Mouse (Mus musculus) liver, embryonic 16.5 days (tissue): ENCODE measurements around the gene Ndufa6. TPM values are rescaled to one million over a fixed set of nuclear protein-coding genes. Genes with fewer than 3 reads are reported as not detected.
"Not testable (repeated sequence)": the region's sequence is repeated elsewhere in the genome, so short reads cannot be mapped to it uniquely, and the experiment has no call there.

Experiments used
- ATAC-seq: fragments of 200-750 bp; cut with Nextera tagmentation; 2 replicates; pipeline ENCODE4 v1.8.0; 2017; ENCODE audit warnings: low read depth, mild to moderate bottlenecking, moderate number of reproducible peaks, moderate library complexity
- H3K27ac ChIP-seq: fragments of 300-500 bp; sonication (generic); 2 replicates; pipeline ENCODE4 v1.5.1; 2014; ENCODE audit warnings: mild to moderate bottlenecking, low read length
- H3K27me3 ChIP-seq: fragments of 300-500 bp; sonication (generic); 2 replicates; pipeline ENCODE4 v1.6.1; 2014; ENCODE audit warnings: low read depth, low read length, mixed read lengths; ENCODE audit not compliant: control insufficient read depth, insufficient read depth
- H3K36me3 ChIP-seq: fragments of 300-500 bp; sonication (generic); 2 replicates; pipeline ENCODE4 v1.6.1; 2014; ENCODE audit warnings: mild to moderate bottlenecking; ENCODE audit not compliant: control insufficient read depth, insufficient read depth
- H3K4me1 ChIP-seq: fragments of 300-500 bp; sonication (generic); 2 replicates; pipeline ENCODE4 v1.6.1; 2014; ENCODE audit warnings: low read depth, low read length, mixed read lengths; ENCODE audit not compliant: control insufficient read depth
- H3K4me2 ChIP-seq: fragments of 300-500 bp; sonication (generic); 2 replicates; pipeline ENCODE4 v1.6.1; 2014; ENCODE audit warnings: low read depth, low read length, mixed read lengths
- H3K4me3 ChIP-seq: fragments of 300-500 bp; sonication (generic); 2 replicates; pipeline ENCODE4 v1.5.1; 2014; ENCODE audit warnings: low read depth, mild to moderate bottlenecking, low read length
- H3K9ac ChIP-seq: fragments of 300-500 bp; sonication (generic); 2 replicates; pipeline ENCODE4 v1.6.1; 2014; ENCODE audit warnings: low read depth, low read length
- H3K9me3 ChIP-seq: fragments of 300-500 bp; sonication (generic); replicated peaks from 2 replicates; pipeline ENCODE4 v1.6.1; 2016; ENCODE audit warnings: low read length; ENCODE audit not compliant: control insufficient read depth
- WGBS: fragments of 180-500 bp; shearing (Covaris S2); extraction: QIAGEN DNeasy Blood & Tissue Kit; methylation state at CpG from one replicate; pipeline ENCODE4 v1.1.7; 2014; ENCODE audit not compliant: insufficient replicate concordance; 5-methylcytosine and 5-hydroxymethylcytosine counted together
- polyA plus RNA-seq: library from polyadenylated mRNA; unstranded; fragments of >200 nt; fragmentation: Nextera tagmentation; extraction: Ambion mirVana; gene quantifications from 2 replicates; pipeline ENCODE4 v1.2.1, GENCODE M21; 2015

The Ndufa6 gene
- polyA plus RNA-seq: 348 and 350 TPM in 2 replicates

GRCm38 (mm10) chr15:82354126-82354945 lies at the start of gene Ndufa6:
Gene Ndufa6 (minus strand): TSS chr15:82354322.
- peak within 1 kb of the TSS; percentile 90 for H3K9ac ChIP-seq
- peak; percentile 99 for ATAC-seq
- peak within 1 kb of the TSS; percentile 85 for H3K4me3 ChIP-seq
- WGBS: 2% methylated on average over 50 of the region's 57 CpGs
- H3K27me3 ChIP-seq: no peaks in the 10 kb centered on the region
- peak within 1 kb of the TSS; percentile 97 for H3K27ac ChIP-seq
- peak within 1 kb of the TSS; percentile 97 for H3K4me2 ChIP-seq
- no peaks in the 10 kb centered on the region for H3K9me3 ChIP-seq
- H3K36me3 ChIP-seq: peaks cover 16% of the 10 kb centered on the region
- H3K4me1 ChIP-seq: peaks cover 47% of the 10 kb centered on the region

GRCm38 (mm10) chr15:82403606-82404005 lies 49.5 kb upstream of the Ndufa6 start:
- no peak overlapping the region for H3K4me2 ChIP-seq
- no peaks in the 10 kb centered on the region for H3K27me3 ChIP-seq
- H3K36me3 ChIP-seq: no peaks in the 10 kb centered on the region
- peaks cover 2% of the 10 kb centered on the region; the same call in 1 of the 2 replicates for H3K4me1 ChIP-seq
- H3K9ac ChIP-seq: no peak overlapping the region
- 72% methylated on average over 9 of the region's 9 CpGs for WGBS
- ATAC-seq: no peak
- no peak overlapping the region for H3K4me3 ChIP-seq
- H3K9me3 ChIP-seq: no peaks in the 10 kb centered on the region
- H3K27ac ChIP-seq: no peak overlapping the region

GRCm38 (mm10) chr15:82402741-82403140 lies 48.6 kb upstream of the Ndufa6 start:
- Histone ChIP-seq H3K9ac (no peak overlapping the region), H3K9me3 (no peaks in the 10 kb centered on the region), H3K36me3 (no peaks in the 10 kb centered on the region), H3K27me3 (no peaks in the 10 kb centered on the region), H3K4me2 (no peak overlapping the region), H3K27ac (no peak overlapping the region), H3K4me1 (peaks cover 2% of the 10 kb centered on the region; the same call in 1 of the 2 replicates), H3K4me3 (no peak overlapping the region)
- no peak for ATAC-seq
- WGBS: 59% methylated on average over 6 of the region's 6 CpGs

GRCm38 (mm10) chr15:82402106-82402505 lies 48.0 kb upstream of the Ndufa6 start:
- Histone ChIP-seq H3K27me3 (no peaks in the 10 kb centered on the region), H3K4me1 (no peaks in the 10 kb centered on the region), H3K27ac (no peak overlapping the region), H3K4me2 (no peak overlapping the region), H3K4me3 (no peak overlapping the region), H3K9me3 (no peaks in the 10 kb centered on the region), H3K36me3 (no peaks in the 10 kb centered on the region), H3K9ac (no peak overlapping the region)
- ATAC-seq: no peak

- H3K36me3 ChIP-seq: no peaks in the 10 kb centered on the region
- WGBS: 55% methylated on average over 2 of the region's 2 CpGs
- H3K9me3 ChIP-seq: no peaks in the 10 kb centered on the region
- no peak overlapping the region for H3K4me2 ChIP-seq
- H3K4me1 ChIP-seq: no peaks in the 10 kb centered on the region
- H3K27me3 ChIP-seq: no peaks in the 10 kb centered on the region
- H3K4me3 ChIP-seq: no peak overlapping the region
- H3K27ac ChIP-seq: no peak overlapping the region
- no peak for ATAC-seq
- H3K9ac ChIP-seq: no peak overlapping the region
These were observed 47.4 kb upstream of the Ndufa6 start for GRCm38 (mm10) chr15:82401516-82401915.

GRCm38 (mm10) chr15:82395955-82396354 lies 41.8 kb upstream of the Ndufa6 start:
- H3K9me3 ChIP-seq, H3K4me2 ChIP-seq, H3K27me3 ChIP-seq, H3K4me1 ChIP-seq, H3K4me3 ChIP-seq, H3K9ac ChIP-seq, H3K36me3 ChIP-seq: not testable (repeated sequence)
- peak overlapping the region; percentile 48; the same call in 1 of the 2 replicates for H3K27ac ChIP-seq
- 63% methylated on average over 3 of the region's 3 CpGs for WGBS
- peak; percentile 65 for ATAC-seq

- H3K4me2 ChIP-seq, ATAC-seq, H3K27me3 ChIP-seq, H3K27ac ChIP-seq, H3K9ac ChIP-seq, H3K4me3 ChIP-seq, H3K9me3 ChIP-seq, H3K36me3 ChIP-seq, H3K4me1 ChIP-seq: not testable (repeated sequence)
- WGBS: 72% methylated on average over 2 of the region's 2 CpGs
These were observed 39.8 kb upstream of the Ndufa6 start, which contains the start of gene Cyp2d11 for GRCm38 (mm10) chr15:82393922-82394321. Gene Cyp2d11 (minus strand): TSS chr15:82394022.

- not testable (repeated sequence) for H3K4me3 ChIP-seq
These were observed 35.8 kb upstream of the Ndufa6 start for GRCm38 (mm10) chr15:82389916-82390315.

GRCm38 (mm10) chr15:82385729-82386128 lies 31.6 kb upstream of the Ndufa6 start:
- 63% methylated on average over 2 of the region's 2 CpGs for WGBS
- H3K4me1 ChIP-seq: no peaks in the 10 kb centered on the region; the same call in 1 of the 2 replicates
- no peak overlapping the region for H3K4me2 ChIP-seq
- no peak overlapping the region for H3K9ac ChIP-seq
- ATAC-seq: no peak
- no peak overlapping the region for H3K27ac ChIP-seq
- no peak overlapping the region for H3K4me3 ChIP-seq
- no peaks in the 10 kb centered on the region for H3K36me3 ChIP-seq
- H3K9me3 ChIP-seq: no peaks in the 10 kb centered on the region
- H3K27me3 ChIP-seq: no peaks in the 10 kb centered on the region

More at GRCm38 (mm10) chr15:82389916-82390315, 35.8 kb upstream of the Ndufa6 start:
- not testable (repeated sequence) for H3K4me1 ChIP-seq, H3K9me3 ChIP-seq, H3K9ac ChIP-seq, ATAC-seq, H3K36me3 ChIP-seq, H3K27me3 ChIP-seq, H3K4me2 ChIP-seq, H3K27ac ChIP-seq
- 74% methylated on average over 10 of the region's 10 CpGs for WGBS
